11 mouse cellular contexts compared by ENCODE assay signal in the genomic region with DNA sequence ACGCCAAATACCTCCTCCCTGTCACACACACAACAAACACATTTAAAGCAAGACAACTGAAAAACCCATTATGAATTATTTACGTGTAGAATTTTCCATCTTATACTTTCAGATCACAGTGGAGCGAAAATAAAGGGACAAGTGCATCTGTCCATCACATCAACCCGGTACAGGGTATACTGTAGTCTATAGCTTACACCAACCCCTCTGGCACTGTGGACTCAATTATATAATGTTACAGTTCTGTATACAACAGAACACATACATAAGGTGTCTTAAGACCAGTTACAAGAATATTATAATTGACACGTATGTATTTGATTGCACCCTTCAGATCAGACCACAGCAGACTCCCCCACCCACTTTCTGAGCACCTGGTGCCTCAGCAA. TPM values are rescaled to one million over a fixed set of nuclear protein-coding genes. Genes with fewer than 3 reads are reported as not detected.
A peak's percentile ranks its signal among the peaks of the same experiment; 100 is the strongest.
DNase-seq lines count a peak whose midpoint lies in the region; ATAC-seq lines count a peak whose summit lies in the region.
"Had no signal": no experiment of that assay in that cellular context is flagged by ENCODE, and none has a peak within 500 bp of the region (broad histone marks: within the 10 kb centered on the region; RNA-seq: fewer than 3 reads in every experiment).

No protein-coding gene starts in this region.

- 67% methylated on average over 5 of the region's 5 CpGs for WGBS in heart, embryonic 10.5 days
- 80% methylated on average over 5 of the region's 5 CpGs for WGBS in lung, embryonic 15.5 days
- WGBS in hindbrain, embryonic 16.5 days, result 47% methylated on average over 5 of the region's 5 CpGs
- 54% methylated on average over 5 of the region's 5 CpGs for WGBS in neural tube, embryonic 15.5 days

- H3K4me2 ChIP-seq in lung, embryonic 15.5 days, result no peak overlapping the region
- peak overlapping the region; percentile 37 for H3K4me2 ChIP-seq in hindbrain, embryonic 16.5 days (ENCODE audit: low read length)
- H3K4me2 ChIP-seq in neural tube, embryonic 15.5 days, result peak overlapping the region; percentile 41; the same call in 1 of the 2 replicates

- peaks cover 10% of the 10 kb centered on the region; the same call in 1 of the 2 replicates for H3K27me3 ChIP-seq in heart, embryonic 10.5 days (ENCODE audit: insufficient read depth, poor library complexity, severe bottlenecking)
- no peaks in the 10 kb centered on the region for H3K27me3 ChIP-seq in lung, embryonic 15.5 days
- H3K27me3 ChIP-seq in hindbrain, embryonic 16.5 days (replicated peaks; ENCODE audit: control insufficient read depth, insufficient read depth, low read length), result no peaks in the 10 kb centered on the region
- no peaks in the 10 kb centered on the region for H3K27me3 ChIP-seq in neural tube, embryonic 15.5 days (replicated peaks)
- H3K27me3 ChIP-seq: Patski had no signal

- no peak for DNase-seq in heart, embryonic 10.5 days (ENCODE audit: low spot score)
- no peak for DNase-seq in heart, adult 9 months (ENCODE audit: low spot score in 2 of 2)
- no peak for DNase-seq in lung, postnatal 25 days (ENCODE audit: low spot score)
- no peak for DNase-seq in cerebellum, postnatal 25 days
- DNase-seq in urinary bladder, postnatal 14 days (ENCODE audit: low spot score), result no peak
- DNase-seq: right cerebral cortex, adult 18-20 months had no signal

- no peaks in the 10 kb centered on the region for H3K9me3 ChIP-seq in heart, embryonic 10.5 days
- H3K9me3 ChIP-seq in lung, embryonic 15.5 days, result no peaks in the 10 kb centered on the region
- H3K9me3 ChIP-seq in hindbrain, embryonic 16.5 days (ENCODE audit: control insufficient read depth, low read length), result no peaks in the 10 kb centered on the region
- H3K9me3 ChIP-seq in neural tube, embryonic 15.5 days (replicated peaks), result no peaks in the 10 kb centered on the region

- peaks cover 9% of the 10 kb centered on the region for H3K36me3 ChIP-seq in heart, embryonic 10.5 days
- H3K36me3 ChIP-seq in lung, embryonic 15.5 days, result peaks cover 5% of the 10 kb centered on the region; the same call in 1 of the 2 replicates
- H3K36me3 ChIP-seq in hindbrain, embryonic 16.5 days (ENCODE audit: control insufficient read depth, insufficient read depth, low read length), result no peaks in the 10 kb centered on the region
- 0 out of 2 replicates have a peak, but pooled peaks cover 2% of the 10 kb centered on the region for H3K36me3 ChIP-seq in neural tube, embryonic 15.5 days

- peaks cover 39% of the 10 kb centered on the region for H3K4me1 ChIP-seq in heart, embryonic 10.5 days
- peaks cover 24% of the 10 kb centered on the region for H3K4me1 ChIP-seq in lung, embryonic 15.5 days
- H3K4me1 ChIP-seq in hindbrain, embryonic 16.5 days (ENCODE audit: control insufficient read depth, insufficient read depth, low read depth, low read length), result peaks cover 11% of the 10 kb centered on the region
- peaks cover 34% of the 10 kb centered on the region for H3K4me1 ChIP-seq in neural tube, embryonic 15.5 days

- no peak for ATAC-seq in lung, embryonic 15.5 days (ENCODE audit: borderline replicate concordance, extremely low read depth, low FRiP score, low TSS enrichment)
- ATAC-seq in hindbrain, embryonic 16.5 days, result no peak
- 0 out of 2 replicates have a peak, but pooled peaks have one; percentile 16 for ATAC-seq in neural tube, embryonic 15.5 days (ENCODE audit: low FRiP score)
- ATAC-seq: Patski had no signal

- peak overlapping the region; percentile 69; the same call in 1 of the 2 replicates for H3K27ac ChIP-seq in heart, embryonic 10.5 days
- H3K27ac ChIP-seq in lung, embryonic 15.5 days, result peak overlapping the region; percentile 59
- H3K27ac ChIP-seq in hindbrain, embryonic 16.5 days (ENCODE audit: low read depth, low read length), result peak overlapping the region; percentile 78
- H3K27ac ChIP-seq in neural tube, embryonic 15.5 days (replicated peaks), result peak overlapping the region; percentile 86

- H3K9ac ChIP-seq in lung, embryonic 15.5 days, result no peak overlapping the region
- peak overlapping the region; percentile 35 for H3K9ac ChIP-seq in hindbrain, embryonic 16.5 days (ENCODE audit: low read depth, low read length)
- H3K9ac ChIP-seq in neural tube, embryonic 15.5 days (replicated peaks), result peak overlapping the region; percentile 38; the same call in 1 of the 2 replicates

- H3K4me3 ChIP-seq in heart, embryonic 10.5 days, result no peak overlapping the region
- no peak overlapping the region for H3K4me3 ChIP-seq in lung, embryonic 15.5 days
- no peak overlapping the region for H3K4me3 ChIP-seq in hindbrain, embryonic 16.5 days (ENCODE audit: low read length)
- H3K4me3 ChIP-seq in neural tube, embryonic 15.5 days (replicated peaks), result 0 out of 2 replicates have a peak overlapping the region, but pooled peaks have one; percentile 5

RNA-seq across cellular contexts. Expression of a gene that starts 27.1 kb away (rescaled TPM):
- polyA plus RNA-seq in heart, embryonic 10.5 days (2016; fragmentation: Nextera tagmentation; extraction: Ambion mirVana), result 4.2 and 8.5 TPM in 2 replicates
- polyA plus RNA-seq in lung, embryonic 15.5 days (2015; fragmentation: Nextera tagmentation; extraction: Ambion mirVana), result 7.3 and 9.0 TPM in 2 replicates
- 2.9 and 5.1 TPM in 2 replicates for polyA plus RNA-seq in hindbrain, embryonic 16.5 days (2015; fragmentation: Nextera tagmentation; extraction: Ambion mirVana)
- 4.0 and 6.7 TPM in 2 replicates for polyA plus RNA-seq in neural tube, embryonic 15.5 days (2015; fragmentation: Nextera tagmentation; extraction: Ambion mirVana)

RNA-seq across cellular contexts. Expression of a gene that starts 33.7 kb away (rescaled TPM):
- 1.5 and 2.1 TPM in 2 replicates for polyA plus RNA-seq in heart, embryonic 10.5 days (2016; fragmentation: Nextera tagmentation; extraction: Ambion mirVana)
- polyA plus RNA-seq in lung, embryonic 15.5 days (2015; fragmentation: Nextera tagmentation; extraction: Ambion mirVana), result 2.7 and 3.0 TPM in 2 replicates
- polyA plus RNA-seq in hindbrain, embryonic 16.5 days (2015; fragmentation: Nextera tagmentation; extraction: Ambion mirVana), result 25.7 and 29.5 TPM in 2 replicates
- polyA plus RNA-seq in neural tube, embryonic 15.5 days (2015; fragmentation: Nextera tagmentation; extraction: Ambion mirVana), result 21.3 and 22.8 TPM in 2 replicates

RNA-seq across cellular contexts. Expression of a gene that starts 46.8 kb away (rescaled TPM):
- 0.11 and 0.34 TPM in 2 replicates for polyA plus RNA-seq in heart, embryonic 10.5 days (2016; fragmentation: Nextera tagmentation; extraction: Ambion mirVana)
- 1.5 TPM in 2 replicates for polyA plus RNA-seq in lung, embryonic 15.5 days (2015; fragmentation: Nextera tagmentation; extraction: Ambion mirVana)
- 6.6 and 7.8 TPM in 2 replicates for polyA plus RNA-seq in hindbrain, embryonic 16.5 days (2015; fragmentation: Nextera tagmentation; extraction: Ambion mirVana)
- 0.74 and 1.6 TPM in 2 replicates for polyA plus RNA-seq in neural tube, embryonic 15.5 days (2015; fragmentation: Nextera tagmentation; extraction: Ambion mirVana)
- polyA plus RNA-seq: limb, embryonic 11.5 days; Patski had no signal
